Mouse (Mus musculus): ENCODE data around the gene Acer2. TPM values are rescaled to one million over a fixed set of nuclear protein-coding genes. Genes with fewer than 3 reads are reported as not detected.

Gene Acer2
- polyA plus RNA-seq, 1 experiment, result 1.8 TPM

DNA sequence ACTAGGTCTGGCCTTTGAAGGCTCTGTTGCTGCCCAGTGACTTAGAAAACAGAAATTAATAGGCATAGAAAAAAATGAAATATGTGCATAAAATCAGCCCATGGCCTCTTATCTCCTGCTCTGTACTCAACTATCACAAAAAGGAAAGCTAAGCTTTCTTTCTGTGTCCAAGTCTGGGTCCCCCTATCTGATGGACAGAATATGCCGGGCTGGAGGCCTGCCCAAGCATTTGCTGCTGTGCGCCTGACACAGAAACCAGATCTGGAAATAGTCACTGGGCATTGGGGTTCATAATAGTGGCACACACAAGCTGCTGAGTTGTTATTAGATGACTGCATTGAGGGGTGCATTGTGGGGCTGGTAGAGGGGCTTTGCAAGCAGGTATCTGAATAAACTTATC, 5.3 kb downstream of the Acer2 start:
- WGBS, result 64% methylated on average over 2 of the region's 2 CpGs
- Histone ChIP-seq H3K4me1 (ENCODE audit: control insufficient read depth, insufficient read depth, low read length) (no peaks in the 10 kb centered on the region), H3K4me3 (replicated peaks; ENCODE audit: control insufficient read depth, low read depth, low read length) (no peak overlapping the region), H3K27ac (ENCODE audit: control insufficient read depth, insufficient read depth, low read depth, low read length, poor library complexity) (no peak overlapping the region)
- TF ChIP-seq POLR2A (IDR thresholded peaks at IDR 0.05; ENCODE audit: borderline replicate concordance, control insufficient read depth, low read depth, low read length), result no peak
- TF ChIP-seq CTCF (IDR thresholded peaks at IDR 0.05; ENCODE audit: control insufficient read depth, insufficient read depth, low read length), result no peak

DNA sequence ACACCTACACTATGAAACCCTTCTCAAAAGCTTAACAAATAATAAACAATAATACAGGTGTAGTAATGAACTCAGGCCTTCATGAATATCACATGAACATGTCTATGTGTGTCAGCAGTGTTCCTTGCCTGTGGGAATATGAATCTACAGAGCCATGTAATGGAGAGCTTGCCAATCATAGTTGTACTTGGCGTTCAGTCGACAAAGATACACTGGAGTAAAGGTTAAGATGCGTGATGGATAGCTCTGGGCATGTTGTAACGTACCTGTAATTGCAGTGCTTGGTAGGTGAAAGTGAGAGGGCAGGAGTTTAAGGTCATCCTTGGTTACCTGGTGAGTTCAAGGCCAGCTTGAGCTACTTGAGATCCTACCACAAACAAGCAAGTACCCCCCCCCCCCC, 7.0 kb downstream of the Acer2 start:
- Histone ChIP-seq H3K4me3 (replicated peaks; ENCODE audit: control insufficient read depth, low read depth, low read length) (no peak overlapping the region), H3K27ac (ENCODE audit: control insufficient read depth, insufficient read depth, low read depth, low read length, poor library complexity) (no peak overlapping the region), H3K4me1 (ENCODE audit: control insufficient read depth, insufficient read depth, low read length) (peaks cover 1% of the 10 kb centered on the region; the same call in 1 of the 2 replicates)
- no peak for TF ChIP-seq POLR2A (IDR thresholded peaks at IDR 0.05; ENCODE audit: borderline replicate concordance, control insufficient read depth, low read depth, low read length)
- no peak for TF ChIP-seq CTCF (IDR thresholded peaks at IDR 0.05; ENCODE audit: control insufficient read depth, insufficient read depth, low read length)
- 78% methylated on average over 4 of the region's 4 CpGs for WGBS

DNA sequence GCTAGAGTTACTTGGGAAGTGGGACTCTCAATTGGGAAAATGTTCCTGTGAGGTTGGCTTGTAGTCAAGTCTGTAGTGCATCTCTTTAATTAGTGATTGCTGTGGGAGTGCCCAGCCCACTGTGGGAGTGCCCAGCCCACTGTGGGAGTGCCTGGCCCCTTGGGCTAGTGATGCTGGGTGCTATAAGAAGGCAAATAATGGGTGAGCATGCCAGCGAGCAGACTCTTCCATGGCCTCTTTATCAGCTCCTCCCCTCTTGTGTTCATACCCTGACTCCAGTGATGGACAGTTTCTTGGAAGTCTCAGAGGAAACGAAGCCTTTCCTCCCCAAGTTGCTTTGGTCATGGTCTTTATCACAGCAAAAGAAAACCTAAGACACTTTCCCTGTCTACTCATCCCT, 8.2 kb downstream of the Acer2 start:
- H3K4me3 ChIP-seq (replicated peaks; ENCODE audit: control insufficient read depth, low read depth, low read length), result no peak overlapping the region
- H3K27ac ChIP-seq (ENCODE audit: control insufficient read depth, insufficient read depth, low read depth, low read length, poor library complexity), result no peak overlapping the region
- TF ChIP-seq POLR2A (IDR thresholded peaks at IDR 0.05; ENCODE audit: borderline replicate concordance, control insufficient read depth, low read depth, low read length) (no peak), CTCF (IDR thresholded peaks at IDR 0.05; ENCODE audit: control insufficient read depth, insufficient read depth, low read length) (no peak)
- 64% methylated on average over 2 of the region's 2 CpGs for WGBS
- H3K4me1 ChIP-seq (ENCODE audit: control insufficient read depth, insufficient read depth, low read length), result peaks cover 1% of the 10 kb centered on the region; the same call in 1 of the 2 replicates

DNA sequence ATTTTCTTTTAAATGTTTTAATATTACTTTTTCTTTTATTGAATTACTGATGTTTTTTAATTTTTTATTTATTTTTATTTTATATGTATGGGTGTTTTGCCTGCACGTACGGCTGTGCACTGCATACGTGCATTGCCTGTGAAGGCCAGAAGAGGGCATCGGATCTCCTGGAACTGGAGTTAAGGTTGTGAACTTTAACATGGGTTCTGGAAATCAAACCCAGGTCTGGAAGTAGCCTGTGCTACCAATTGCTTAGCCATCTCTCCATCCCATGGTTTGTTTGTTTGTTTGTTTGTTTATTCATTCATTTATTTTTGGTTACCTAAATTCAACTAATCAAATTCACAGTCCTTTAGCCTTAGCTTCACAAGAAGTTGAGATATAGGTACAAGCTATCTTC, 10.7 kb downstream of the Acer2 start:
- no peak for TF ChIP-seq POLR2A (IDR thresholded peaks at IDR 0.05; ENCODE audit: borderline replicate concordance, control insufficient read depth, low read depth, low read length)
- peak; percentile 41 for TF ChIP-seq CTCF (IDR thresholded peaks at IDR 0.05; ENCODE audit: control insufficient read depth, insufficient read depth, low read length)

DNA sequence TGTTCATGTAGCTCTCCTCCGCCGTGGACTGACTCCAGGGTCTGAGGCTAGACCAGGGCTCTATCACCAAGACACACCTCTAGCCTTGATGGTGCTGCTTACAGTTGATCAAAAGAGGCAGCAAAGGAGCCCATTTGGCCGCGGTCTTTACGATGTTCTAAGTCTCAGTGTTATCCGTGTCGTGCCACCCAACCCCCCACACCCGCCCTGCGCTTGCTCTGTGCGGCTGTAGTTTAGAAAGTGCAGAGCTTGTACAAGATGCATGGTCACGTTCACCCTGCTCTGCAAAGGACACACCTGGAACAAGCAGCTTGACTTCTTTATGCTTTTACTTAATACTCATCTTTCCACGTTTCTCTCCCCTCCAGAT, 11.6 kb downstream of the Acer2 start:
- H3K4me1 ChIP-seq (ENCODE audit: control insufficient read depth, insufficient read depth, low read length), result peaks cover 1% of the 10 kb centered on the region; the same call in 1 of the 2 replicates
- TF ChIP-seq POLR2A (IDR thresholded peaks at IDR 0.05; ENCODE audit: borderline replicate concordance, control insufficient read depth, low read depth, low read length), result no peak
- TF ChIP-seq CTCF (IDR thresholded peaks at IDR 0.05; ENCODE audit: control insufficient read depth, insufficient read depth, low read length), result no peak
- peak overlapping the region; percentile 45 for H3K4me3 ChIP-seq (replicated peaks; ENCODE audit: control insufficient read depth, low read depth, low read length)
- H3K27ac ChIP-seq (ENCODE audit: control insufficient read depth, insufficient read depth, low read depth, low read length, poor library complexity), result no peak overlapping the region
- 6% methylated on average over 12 of the region's 12 CpGs for WGBS

More for the DNA sequence above, 10.7 kb downstream of the Acer2 start:
- no peak overlapping the region for H3K4me3 ChIP-seq (replicated peaks; ENCODE audit: control insufficient read depth, low read depth, low read length)
- peaks cover 1% of the 10 kb centered on the region; the same call in 1 of the 2 replicates for H3K4me1 ChIP-seq (ENCODE audit: control insufficient read depth, insufficient read depth, low read length)
- no peak overlapping the region for H3K27ac ChIP-seq (ENCODE audit: control insufficient read depth, insufficient read depth, low read depth, low read length, poor library complexity)
- 40% methylated on average over 4 of the region's 4 CpGs for WGBS

DNA sequence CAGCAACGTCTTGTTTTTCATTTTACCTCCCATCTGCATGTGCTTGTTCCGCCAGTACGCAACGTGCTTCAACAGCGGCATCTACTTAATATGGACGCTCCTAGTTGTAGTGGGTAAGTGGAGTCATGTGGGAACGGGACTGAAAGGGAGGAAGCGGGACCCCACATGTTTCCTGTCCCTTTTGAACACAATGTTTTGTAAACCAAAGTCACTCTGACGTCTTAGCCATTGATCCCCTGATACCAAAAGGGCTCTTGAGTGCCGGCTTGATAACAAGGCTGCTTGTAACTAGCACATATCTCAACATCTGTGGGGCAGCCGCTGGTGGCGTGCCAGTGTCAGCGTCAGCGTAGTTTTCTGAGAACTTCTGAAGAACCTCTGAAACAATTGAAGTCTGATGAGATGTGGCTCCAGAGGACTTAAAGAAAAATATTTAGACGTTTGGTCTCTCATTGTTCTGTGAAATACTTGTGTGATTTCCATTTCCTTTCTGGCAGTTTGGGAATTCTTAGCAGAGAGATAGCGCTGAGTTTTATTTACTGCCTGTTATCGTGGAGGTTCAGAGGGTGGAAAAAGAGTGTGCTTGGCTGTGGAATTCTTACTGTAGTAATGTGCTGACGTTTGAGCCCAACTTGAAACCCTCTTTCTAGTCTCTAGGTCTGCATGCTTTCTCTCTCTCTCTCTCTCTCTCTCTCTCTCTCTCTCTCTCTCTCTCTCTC, 12.1 kb downstream of the Acer2 start:
- WGBS, result 2% methylated on average over 18 of the region's 18 CpGs
- Histone ChIP-seq H3K4me1 (ENCODE audit: control insufficient read depth, insufficient read depth, low read length) (peaks cover 1% of the 10 kb centered on the region; the same call in 1 of the 2 replicates), H3K27ac (ENCODE audit: control insufficient read depth, insufficient read depth, low read depth, low read length, poor library complexity) (no peak overlapping the region), H3K4me3 (replicated peaks; ENCODE audit: control insufficient read depth, low read depth, low read length) (peak overlapping the region; percentile 45)
- TF ChIP-seq CTCF (IDR thresholded peaks at IDR 0.05; ENCODE audit: control insufficient read depth, insufficient read depth, low read length) (no peak), POLR2A (IDR thresholded peaks at IDR 0.05; ENCODE audit: borderline replicate concordance, control insufficient read depth, low read depth, low read length) (no peak)

DNA sequence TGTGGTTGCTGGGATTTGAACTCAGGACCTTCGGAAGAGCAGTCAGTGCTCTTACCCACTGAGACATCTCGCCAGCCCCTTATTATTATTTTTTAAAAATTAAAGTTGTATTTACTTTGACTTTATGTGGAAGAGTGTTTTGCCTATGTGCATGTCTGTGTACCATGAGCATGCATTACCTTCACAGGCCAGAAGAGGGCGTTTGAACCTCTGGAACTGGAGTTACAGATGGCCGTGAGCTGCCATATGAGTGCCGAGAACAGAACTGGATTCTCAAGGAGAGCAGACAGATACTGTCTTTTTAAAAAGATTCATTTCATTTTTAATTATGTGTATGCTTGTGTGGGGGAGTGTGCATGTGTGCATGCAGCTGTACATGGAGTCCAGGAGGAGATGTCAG, 13.7 kb downstream of the Acer2 start:
- Histone ChIP-seq H3K4me1 (ENCODE audit: control insufficient read depth, insufficient read depth, low read length) (peaks cover 1% of the 10 kb centered on the region; the same call in 1 of the 2 replicates), H3K4me3 (replicated peaks; ENCODE audit: control insufficient read depth, low read depth, low read length) (no peak overlapping the region), H3K27ac (ENCODE audit: control insufficient read depth, insufficient read depth, low read depth, low read length, poor library complexity) (no peak overlapping the region)
- WGBS, result 70% methylated on average over 5 of the region's 5 CpGs
- TF ChIP-seq CTCF (IDR thresholded peaks at IDR 0.05; ENCODE audit: control insufficient read depth, insufficient read depth, low read length), result no peak
- no peak for TF ChIP-seq POLR2A (IDR thresholded peaks at IDR 0.05; ENCODE audit: borderline replicate concordance, control insufficient read depth, low read depth, low read length)

DNA sequence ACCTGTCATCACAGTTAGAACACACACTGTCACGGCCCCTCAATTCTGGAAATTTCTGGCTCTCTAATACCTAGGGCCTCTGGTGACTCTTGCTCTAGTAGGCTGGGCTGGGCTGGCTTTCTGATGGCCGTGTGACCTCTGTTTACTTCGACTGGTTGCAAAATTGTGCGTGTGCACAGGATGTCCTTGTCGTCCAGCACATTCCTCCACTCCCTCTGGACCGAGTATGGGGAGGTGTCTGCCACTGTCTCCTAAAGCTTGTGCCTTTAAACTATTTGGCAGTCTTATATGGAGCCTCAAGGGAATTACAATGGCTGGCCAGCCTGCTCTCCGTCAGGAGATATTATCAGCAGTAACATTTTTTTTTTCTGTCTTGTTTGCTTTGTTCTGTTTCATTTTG, 23.2 kb downstream of the Acer2 start:
- Histone ChIP-seq H3K27ac (ENCODE audit: control insufficient read depth, insufficient read depth, low read depth, low read length, poor library complexity) (no peak overlapping the region), H3K4me3 (replicated peaks; ENCODE audit: control insufficient read depth, low read depth, low read length) (no peak overlapping the region), H3K4me1 (ENCODE audit: control insufficient read depth, insufficient read depth, low read length) (no peaks in the 10 kb centered on the region)
- 71% methylated on average over 7 of the region's 7 CpGs for WGBS
- TF ChIP-seq CTCF (IDR thresholded peaks at IDR 0.05; ENCODE audit: control insufficient read depth, insufficient read depth, low read length) (no peak), POLR2A (IDR thresholded peaks at IDR 0.05; ENCODE audit: borderline replicate concordance, control insufficient read depth, low read depth, low read length) (no peak)

Data from bone marrow, adult 2 months (tissue).